Mouse (Mus musculus): ENCODE measurements at regions not wholly inside any gene's neighbourhood (a gene's known extent, or its start where the extent isn't known, plus 50 kb on each side); places are given as distances from the start of the nearest gene placed in this dataset.

- TF ChIP-seq POLR2A (IDR thresholded peaks at IDR 0.05; ENCODE audit: low read depth, low read length) (no peak), CTCF (conservative IDR thresholded peaks at IDR 0.05; ENCODE audit: insufficient read depth, insufficient read length, low read depth, low read length) (no peak)
These were observed 68.0 kb upstream of the Rbfox1 start for GRCm38 (mm10) chr16:5817166-5817565.
